Mouse (Mus musculus): ENCODE data around the gene Rpf1. TPM values are rescaled to one million over a fixed set of nuclear protein-coding genes. Genes with fewer than 3 reads are reported as not detected.

Rpf1 gene
- polyA plus RNA-seq, 1 experiment from 2014 or later: 56.8 TPM

- no peaks in the 10 kb centered on the region for H3K4me1 ChIP-seq (ENCODE audit: insufficient read depth, low read length)
- H3K4me2 ChIP-seq (replicated peaks; ENCODE audit: low read depth, low read length): no peak overlapping the region
- no peak overlapping the region for H3K9ac ChIP-seq (replicated peaks; ENCODE audit: low read length)
- no peaks in the 10 kb centered on the region for H3K36me3 ChIP-seq (ENCODE audit: insufficient read depth, low read length)
- no peaks in the 10 kb centered on the region for H3K27me3 ChIP-seq (ENCODE audit: insufficient read depth, low read length)
- no peak overlapping the region for H3K4me3 ChIP-seq (ENCODE audit: low read length)
- 79% methylated on average over 4 of the region's 4 CpGs for WGBS
- H3K27ac ChIP-seq (ENCODE audit: low read length): no peak overlapping the region
- ATAC-seq (ENCODE audit: low FRiP score, low TSS enrichment): no peak
- no peaks in the 10 kb centered on the region for H3K9me3 ChIP-seq (ENCODE audit: low read length)
Observed at GRCm38 (mm10) chr3:146472657-146473056, 48.6 kb downstream of the Rpf1 start.

- WGBS: 89% methylated on average over 2 of the region's 2 CpGs
- Histone ChIP-seq H3K9ac (replicated peaks; ENCODE audit: low read length) (no peak overlapping the region), H3K4me2 (replicated peaks; ENCODE audit: low read depth, low read length) (no peak overlapping the region), H3K9me3 (ENCODE audit: low read length) (no peaks in the 10 kb centered on the region), H3K27ac (ENCODE audit: low read length) (no peak overlapping the region), H3K27me3 (ENCODE audit: insufficient read depth, low read length) (no peaks in the 10 kb centered on the region), H3K4me3 (ENCODE audit: low read length) (no peak overlapping the region), H3K36me3 (ENCODE audit: insufficient read depth, low read length) (no peaks in the 10 kb centered on the region), H3K4me1 (ENCODE audit: insufficient read depth, low read length) (no peaks in the 10 kb centered on the region)
- no peak for ATAC-seq (ENCODE audit: low FRiP score, low TSS enrichment)
Observed at GRCm38 (mm10) chr3:146469226-146469625, 52.0 kb downstream of the Rpf1 start.

- Histone ChIP-seq H3K27ac (ENCODE audit: low read length) (no peak overlapping the region), H3K4me3 (ENCODE audit: low read length) (no peak overlapping the region), H3K9ac (replicated peaks; ENCODE audit: low read length) (no peak overlapping the region), H3K9me3 (ENCODE audit: low read length) (no peaks in the 10 kb centered on the region), H3K27me3 (ENCODE audit: insufficient read depth, low read length) (no peaks in the 10 kb centered on the region), H3K4me1 (ENCODE audit: insufficient read depth, low read length) (no peaks in the 10 kb centered on the region), H3K4me2 (replicated peaks; ENCODE audit: low read depth, low read length) (no peak overlapping the region), H3K36me3 (ENCODE audit: insufficient read depth, low read length) (no peaks in the 10 kb centered on the region)
- 54% methylated on average over 2 of the region's 2 CpGs for WGBS
- no peak for ATAC-seq (ENCODE audit: low FRiP score, low TSS enrichment)
Observed at GRCm38 (mm10) chr3:146462939-146463338, 58.3 kb downstream of the Rpf1 start.

Other genes with a start within 250 kb of the Rpf1 start
- 22.4 and 22.9 TPM in 2 replicates for gene Ssx2ip, start 116.8 kb downstream of the Rpf1 start, polyA plus RNA-seq (2015; fragmentation: Nextera tagmentation; extraction: Ambion mirVana)
- gene Ctbs, start 71.6 kb downstream of the Rpf1 start, polyA plus RNA-seq (2015; fragmentation: Nextera tagmentation; extraction: Ambion mirVana): 14.0 and 17.4 TPM in 2 replicates
- 5.1 and 6.4 TPM in 2 replicates for gene Spata1, start 21.7 kb downstream of the Rpf1 start, polyA plus RNA-seq (2015; fragmentation: Nextera tagmentation; extraction: Ambion mirVana)
- gene Gng5, start 21.6 kb downstream of the Rpf1 start, polyA plus RNA-seq (2015; fragmentation: Nextera tagmentation; extraction: Ambion mirVana): 865 and 917 TPM in 2 replicates
- 0.25 and 0.51 TPM in 2 replicates for gene Uox, start 49.0 kb upstream of the Rpf1 start, polyA plus RNA-seq (2015; fragmentation: Nextera tagmentation; extraction: Ambion mirVana)
- gene Dnase2b, start 94.2 kb upstream of the Rpf1 start, polyA plus RNA-seq (2015; fragmentation: Nextera tagmentation; extraction: Ambion mirVana): not detected in 2 replicates
- 0.14 TPM in 1 of 2 replicates, not detected in the other for gene 4930503B20Rik, start 129.9 kb upstream of the Rpf1 start, polyA plus RNA-seq (2015; fragmentation: Nextera tagmentation; extraction: Ambion mirVana)
- gene Samd13, start 164.2 kb upstream of the Rpf1 start, polyA plus RNA-seq (2015; fragmentation: Nextera tagmentation; extraction: Ambion mirVana): 0.31 and 1.1 TPM in 2 replicates

Data from kidney, embryonic 16.5 days (tissue).